Mouse (Mus musculus) stomach, embryonic 15.5 days (tissue): ENCODE results near the gene Fcrla. TPM values are rescaled to one million over a fixed set of nuclear protein-coding genes. Genes with fewer than 3 reads are reported as not detected.
A peak's percentile ranks its signal among the peaks of the same experiment; 100 is the strongest.

Source experiments
- ATAC-seq: fragments of 200-750 bp; cut with Nextera tagmentation; 2 replicates; pipeline ENCODE4 v1.8.0; 2017; ENCODE audit warnings: low read depth, moderate number of reproducible peaks, moderate TSS enrichment; ENCODE audit not compliant: insufficient read depth, low FRiP score
- H3K27ac ChIP-seq: fragments of 300-500 bp; sonication (generic); 2 replicates; pipeline ENCODE4 v1.5.1; 2015; ENCODE audit warnings: mild to moderate bottlenecking, inconsistent platforms
- H3K27me3 ChIP-seq: fragments of 300-500 bp; sonication (generic); replicated peaks from 2 replicates; pipeline ENCODE4 v1.6.1; 2015; ENCODE audit warnings: inconsistent platforms
- H3K36me3 ChIP-seq: fragments of 300-500 bp; sonication (generic); 2 replicates; pipeline ENCODE4 v1.6.1; 2015; ENCODE audit warnings: inconsistent platforms
- H3K4me1 ChIP-seq: fragments of 300-500 bp; sonication (generic); 2 replicates; pipeline ENCODE4 v1.6.1; 2015; ENCODE audit warnings: inconsistent platforms
- H3K4me2 ChIP-seq: fragments of 300-500 bp; sonication (generic); 2 replicates; pipeline ENCODE4 v1.6.1; 2015; ENCODE audit warnings: mild to moderate bottlenecking, inconsistent platforms
- H3K4me3 ChIP-seq: fragments of 300-500 bp; sonication (generic); replicated peaks from 2 replicates; pipeline ENCODE4 v1.5.1; 2015; ENCODE audit warnings: inconsistent platforms
- H3K9ac ChIP-seq: fragments of 300-500 bp; sonication (generic); 2 replicates; pipeline ENCODE4 v1.6.1; 2015; ENCODE audit warnings: inconsistent platforms
- H3K9me3 ChIP-seq: fragments of 300-500 bp; sonication (generic); 2 replicates; pipeline ENCODE4 v1.6.1; 2016; ENCODE audit warnings: inconsistent platforms
- WGBS: fragments of 180-500 bp; shearing (Covaris S2); methylation state at CpG from one replicate; pipeline ENCODE4 v1.1.7; 2015; 5-methylcytosine and 5-hydroxymethylcytosine counted together
- polyA plus RNA-seq: library from polyadenylated mRNA; unstranded; fragments of >200 nt; fragmentation: Nextera tagmentation; extraction: Ambion mirVana; gene quantifications from 2 replicates; pipeline ENCODE4 v1.2.1, GENCODE M21; 2015

Fcrla gene
- polyA plus RNA-seq, 1 experiment from 2014 or later, result 0.23 TPM

DNA sequence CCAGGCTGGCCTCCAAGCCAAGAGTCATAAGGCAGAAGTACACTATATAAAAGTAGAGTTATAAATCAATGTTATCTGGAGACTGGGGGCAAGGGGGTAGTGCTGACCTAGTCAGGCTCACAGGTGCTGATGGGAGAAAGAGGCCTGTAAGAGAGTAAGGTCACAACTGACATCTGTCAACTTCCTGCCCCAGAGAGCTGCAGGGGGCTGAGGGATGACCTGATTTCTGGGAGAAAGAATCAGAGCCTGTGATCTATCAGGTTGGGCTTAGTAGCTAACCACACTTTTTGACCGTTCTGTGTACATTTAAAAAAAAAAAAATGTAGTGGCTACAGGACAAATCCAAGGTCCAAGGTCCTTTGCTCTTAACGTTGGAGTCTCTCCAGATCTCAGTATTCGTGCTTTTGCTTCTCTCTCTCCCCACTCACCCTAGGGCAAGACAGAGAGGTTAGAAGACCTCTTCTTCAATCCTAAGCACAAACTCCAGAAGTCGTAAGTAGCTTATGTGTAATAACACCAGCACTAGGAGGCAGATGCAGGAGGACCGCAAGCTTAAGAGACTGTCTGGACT, 44.4 kb downstream of the Fcrla start:
- Histone ChIP-seq H3K36me3 (peaks cover 15% of the 10 kb centered on the region), H3K27me3 (no peaks in the 10 kb centered on the region), H3K27ac (no peak overlapping the region), H3K9me3 (no peaks in the 10 kb centered on the region), H3K9ac (no peak overlapping the region), H3K4me2 (peak overlapping the region; percentile 57; the same call in 1 of the 2 replicates), H3K4me1 (0 out of 2 replicates have a peak, but pooled peaks cover 11% of the 10 kb centered on the region), H3K4me3 (no peak overlapping the region)
- ATAC-seq, result no peak
- 51% methylated on average over 5 of the region's 5 CpGs for WGBS

DNA sequence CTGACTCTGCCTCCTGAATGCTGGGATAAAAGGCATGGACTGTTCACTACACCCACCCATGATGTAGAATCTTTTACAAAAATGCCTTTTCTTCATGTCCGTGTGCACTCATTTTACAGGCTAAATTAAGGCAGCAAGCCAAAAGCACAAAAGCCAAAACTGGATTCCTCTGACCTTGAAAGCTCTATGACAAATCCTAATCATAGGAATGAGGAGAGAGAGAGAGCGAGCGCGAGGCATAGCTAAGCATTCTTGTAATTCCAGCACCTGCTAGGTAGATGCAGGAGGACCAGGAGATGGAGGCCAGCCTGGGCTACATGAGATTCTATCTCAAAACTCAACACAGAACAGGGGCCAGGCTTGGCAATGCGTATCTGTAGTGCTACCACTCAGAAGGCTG, 50.5 kb downstream of the Fcrla start:
- WGBS, result 89% methylated on average over 5 of the region's 5 CpGs
- no peak for ATAC-seq

DNA sequence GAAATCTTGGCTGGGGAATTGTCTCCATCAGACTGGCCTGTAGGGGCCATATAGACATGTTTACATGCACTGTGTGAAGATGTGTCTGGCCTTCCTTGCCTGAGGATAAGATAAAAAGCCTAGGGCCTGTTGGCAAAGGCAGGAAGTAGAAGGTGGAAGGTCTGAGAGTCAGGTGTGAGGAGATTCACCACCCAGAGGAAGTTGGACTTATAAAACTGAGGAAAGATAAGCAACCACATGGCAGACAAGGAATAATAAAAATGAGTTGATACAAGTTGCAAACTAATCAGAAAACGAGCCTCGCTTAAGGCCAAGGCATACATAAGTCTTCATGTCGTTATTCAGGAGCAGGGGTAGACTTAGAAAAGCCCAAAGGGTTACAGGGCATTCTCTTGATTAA, 51.7 kb downstream of the Fcrla start:
- 60% methylated on average over 3 of the region's 3 CpGs for WGBS
- no peak overlapping the region for H3K4me3 ChIP-seq
- no peak overlapping the region for H3K9ac ChIP-seq
- H3K4me1 ChIP-seq, result no peaks in the 10 kb centered on the region
- no peaks in the 10 kb centered on the region for H3K9me3 ChIP-seq
- no peak overlapping the region for H3K4me2 ChIP-seq
- H3K27me3 ChIP-seq, result no peaks in the 10 kb centered on the region
- no peak overlapping the region for H3K27ac ChIP-seq
- ATAC-seq, result no peak
- H3K36me3 ChIP-seq, result peaks cover 17% of the 10 kb centered on the region

More for the DNA sequence above, 50.5 kb downstream of the Fcrla start:
- Histone ChIP-seq H3K27ac (no peak overlapping the region), H3K4me1 (no peaks in the 10 kb centered on the region), H3K36me3 (peaks cover 20% of the 10 kb centered on the region), H3K4me3 (no peak overlapping the region), H3K9ac (no peak overlapping the region), H3K9me3 (no peaks in the 10 kb centered on the region), H3K4me2 (no peak overlapping the region), H3K27me3 (no peaks in the 10 kb centered on the region)

DNA sequence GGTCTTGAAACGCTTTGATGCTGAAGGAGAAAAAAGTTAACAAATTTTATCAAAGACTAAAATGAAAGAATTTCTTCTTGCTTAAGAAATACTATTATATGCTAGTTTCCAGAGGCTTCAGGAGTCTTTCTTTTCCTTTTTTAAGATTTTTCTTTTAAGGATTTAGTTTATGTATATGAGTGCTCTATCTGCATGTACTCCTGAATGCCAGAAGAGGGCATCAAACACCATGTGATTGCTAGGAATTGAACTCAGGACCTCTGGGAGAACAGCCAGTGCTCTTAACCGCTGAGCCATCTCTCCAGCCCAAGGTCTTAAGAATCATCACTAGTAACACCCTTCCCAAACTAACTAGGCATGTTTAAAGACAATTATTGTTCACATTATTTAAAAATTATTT, 55.4 kb downstream of the Fcrla start:
- Histone ChIP-seq H3K4me3 (no peak overlapping the region), H3K4me1 (peaks cover 3% of the 10 kb centered on the region; the same call in 1 of the 2 replicates), H3K4me2 (no peak overlapping the region), H3K9ac (no peak overlapping the region), H3K27ac (no peak overlapping the region), H3K27me3 (no peaks in the 10 kb centered on the region), H3K9me3 (no peaks in the 10 kb centered on the region), H3K36me3 (peaks cover 3% of the 10 kb centered on the region; the same call in 1 of the 2 replicates)
- WGBS, result 93% methylated on average over 2 of the region's 2 CpGs
- no peak for ATAC-seq

DNA sequence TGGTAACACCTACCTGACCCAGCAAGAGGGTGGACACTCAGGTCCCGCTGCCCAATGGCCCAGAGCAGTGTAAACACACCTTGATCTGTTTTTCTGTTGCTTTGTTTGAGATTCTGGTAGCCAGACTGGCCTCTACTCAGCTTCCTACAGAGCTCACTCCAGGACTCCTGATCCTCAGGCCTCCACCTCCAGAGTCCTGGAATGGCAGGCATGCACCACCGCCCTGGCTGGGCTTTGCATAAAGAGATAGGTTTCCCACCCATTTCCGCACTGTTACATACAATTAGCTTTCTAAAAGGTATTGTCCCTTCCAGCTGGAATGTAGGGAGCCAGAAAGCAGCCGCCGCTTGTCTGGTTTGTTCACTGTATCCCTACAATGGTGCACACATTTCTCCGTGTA, 56.0 kb downstream of the Fcrla start:
- Histone ChIP-seq H3K4me1 (peaks cover 4% of the 10 kb centered on the region; the same call in 1 of the 2 replicates), H3K9ac (no peak overlapping the region), H3K36me3 (no peaks in the 10 kb centered on the region; the same call in 1 of the 2 replicates), H3K27me3 (no peaks in the 10 kb centered on the region), H3K4me2 (no peak overlapping the region), H3K4me3 (no peak overlapping the region), H3K27ac (no peak overlapping the region), H3K9me3 (no peaks in the 10 kb centered on the region)
- ATAC-seq, result no peak
- WGBS, result 84% methylated on average over 6 of the region's 6 CpGs

DNA sequence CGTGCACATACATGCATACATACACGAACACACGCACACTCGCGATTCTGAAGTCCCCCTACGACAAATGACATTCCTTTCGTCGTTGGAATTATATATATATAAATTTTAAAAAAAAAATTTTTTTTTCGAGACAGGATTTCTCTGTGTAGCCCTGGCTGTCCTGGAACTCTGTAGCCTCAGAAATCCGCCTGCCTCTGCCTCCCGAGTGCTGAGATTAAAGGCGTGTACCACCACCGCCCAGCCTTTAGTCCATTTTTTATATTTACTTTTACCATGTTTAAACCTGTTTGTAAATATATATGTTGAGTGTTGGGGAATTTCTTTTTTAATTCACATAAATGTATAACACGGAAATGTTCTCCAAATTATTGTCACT, 58.5 kb downstream of the Fcrla start:
- 15% methylated on average over 14 of the region's 14 CpGs for WGBS
- no peak for ATAC-seq
- no peaks in the 10 kb centered on the region for H3K9me3 ChIP-seq
- peak overlapping the region; percentile 62 for H3K4me3 ChIP-seq
- peak overlapping the region; percentile 75 for H3K4me2 ChIP-seq
- H3K36me3 ChIP-seq, result no peaks in the 10 kb centered on the region; the same call in 1 of the 2 replicates
- peaks cover 4% of the 10 kb centered on the region; the same call in 1 of the 2 replicates for H3K4me1 ChIP-seq
- peak overlapping the region; percentile 48; the same call in 1 of the 2 replicates for H3K27ac ChIP-seq
- H3K27me3 ChIP-seq, result no peaks in the 10 kb centered on the region
- H3K9ac ChIP-seq, result peak overlapping the region; percentile 40; the same call in 1 of the 2 replicates

DNA sequence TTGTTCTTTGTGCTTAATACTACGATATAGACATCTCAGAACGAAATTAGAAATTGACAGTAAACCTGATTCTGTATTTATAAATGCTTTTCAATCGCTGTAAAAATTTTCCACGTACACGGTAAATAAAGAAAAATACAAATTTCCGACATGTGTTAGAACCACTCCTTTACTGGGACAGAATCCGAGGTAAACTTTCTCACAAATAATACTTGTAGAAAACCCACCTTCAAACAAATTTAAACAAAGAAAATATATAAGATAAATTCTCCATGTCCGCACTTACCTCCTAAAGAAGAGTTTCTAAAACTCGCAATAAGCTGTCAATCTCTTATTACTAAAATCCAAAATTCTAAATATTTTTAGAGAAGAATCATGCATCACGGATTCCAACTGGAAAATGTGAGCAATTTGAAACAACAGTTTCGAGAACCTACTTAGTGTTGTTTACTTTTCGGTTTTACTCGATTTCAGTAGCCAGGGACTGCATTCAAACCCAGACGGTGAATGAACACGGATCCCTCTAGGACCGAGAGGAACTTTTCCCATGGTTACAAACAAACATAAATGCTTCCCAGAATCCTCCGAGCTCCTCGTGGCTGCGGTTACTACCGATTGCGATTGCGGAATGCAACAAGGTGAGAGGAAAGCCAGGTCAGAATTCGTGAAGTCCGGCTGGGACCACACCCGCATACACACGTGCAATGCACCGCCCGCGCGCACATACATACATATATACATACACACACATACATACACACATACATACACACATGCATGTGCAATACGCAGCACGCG, 59.1 kb downstream of the Fcrla start:
- H3K9ac ChIP-seq, result peak overlapping the region; percentile 63; the same call in 1 of the 2 replicates
- H3K36me3 ChIP-seq, result no peaks in the 10 kb centered on the region; the same call in 1 of the 2 replicates
- H3K4me3 ChIP-seq, result peak overlapping the region; percentile 91
- peak overlapping the region; percentile 75 for H3K4me2 ChIP-seq
- no peaks in the 10 kb centered on the region for H3K9me3 ChIP-seq
- under 1% methylated on average over 33 of the region's 33 CpGs for WGBS
- peaks cover 4% of the 10 kb centered on the region; the same call in 1 of the 2 replicates for H3K4me1 ChIP-seq
- peak overlapping the region; percentile 81 for H3K27ac ChIP-seq
- H3K27me3 ChIP-seq, result no peaks in the 10 kb centered on the region
- ATAC-seq, result peak; percentile 75

DNA sequence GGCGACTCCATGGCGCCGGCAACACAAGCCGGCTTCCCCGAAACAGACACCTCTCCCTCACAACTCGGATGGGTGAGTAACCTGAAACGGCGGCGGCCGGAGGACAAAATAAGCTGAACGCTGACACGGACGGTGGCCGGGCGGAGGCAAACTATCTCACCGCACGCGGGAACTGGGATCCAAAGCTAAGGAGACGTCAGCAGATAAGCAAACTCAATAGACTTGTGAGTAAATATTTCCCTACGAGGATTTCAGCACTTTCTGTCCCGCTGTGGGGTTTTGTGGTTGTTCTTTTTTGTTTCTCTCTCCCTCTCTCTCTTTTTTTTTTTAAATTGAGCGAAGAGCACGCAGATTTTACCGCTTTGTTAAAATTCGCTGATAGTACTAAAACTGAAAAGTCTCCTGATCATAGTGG, 59.7 kb downstream of the Fcrla start, which contains the start of gene Atf6:
Gene Atf6 (minus strand): TSS at position 81 of the 415 bp plus-strand sequence.
- under 1% methylated on average over 25 of the region's 25 CpGs for WGBS
- H3K36me3 ChIP-seq, result no peaks in the 10 kb centered on the region; the same call in 1 of the 2 replicates
- peak; percentile 81 for ATAC-seq
- peaks cover 5% of the 10 kb centered on the region; the same call in 1 of the 2 replicates for H3K4me1 ChIP-seq
- H3K9me3 ChIP-seq, result no peaks in the 10 kb centered on the region
- peak within 1 kb of the TSS; percentile 81 for H3K27ac ChIP-seq
- no peaks in the 10 kb centered on the region for H3K27me3 ChIP-seq
- H3K9ac ChIP-seq, result peak within 1 kb of the TSS; percentile 63
- peak within 1 kb of the TSS; percentile 75 for H3K4me2 ChIP-seq
- peak within 1 kb of the TSS; percentile 91 for H3K4me3 ChIP-seq

Other genes with a start within 250 kb of the Fcrla start
- 8.9 and 9.5 TPM in 2 replicates for gene Atf6, start 59.8 kb downstream of the Fcrla start, polyA plus RNA-seq
- gene Gm26620, start 42.5 kb downstream of the Fcrla start, polyA plus RNA-seq, result 1.1 TPM in 2 replicates
- 47.1 and 47.3 TPM in 2 replicates for gene Dusp12, start 42.0 kb downstream of the Fcrla start, polyA plus RNA-seq
- gene Fcrlb, start 14.6 kb downstream of the Fcrla start, polyA plus RNA-seq, result 0.17 TPM in 1 of 2 replicates, not detected in the other
- gene Fcgr2b, start 49.0 kb upstream of the Fcrla start, polyA plus RNA-seq, result 2.1 and 3.2 TPM in 2 replicates
- 1.3 and 1.7 TPM in 2 replicates for gene Fcgr4, start 91.3 kb upstream of the Fcrla start, polyA plus RNA-seq
- 18.7 and 18.8 TPM in 2 replicates for gene Fcgr3, start 137.4 kb upstream of the Fcrla start, polyA plus RNA-seq
- 1.6 and 2.9 TPM in 2 replicates for gene Cfap126, start 186.3 kb upstream of the Fcrla start, polyA plus RNA-seq
- 258 and 282 TPM in 2 replicates for gene Sdhc, start 223.0 kb upstream of the Fcrla start, polyA plus RNA-seq
- gene Mpz, start 223.1 kb upstream of the Fcrla start, polyA plus RNA-seq, result 1.8 and 2.2 TPM in 2 replicates